Mouse (Mus musculus) cerebellum, adult 2 months (tissue): Measurements from ENCODE around the gene Cpped1. TPM values are rescaled to one million over a fixed set of nuclear protein-coding genes. Genes with fewer than 3 reads are reported as not detected.

Experiments
- DNase-seq, 2 experiments: peaks; one replicate each; pipeline ENCODE4 v3.0.0; 2021
- H3K27ac ChIP-seq: fragments of 200-500 bp; 2 replicates; pipeline ENCODE4 v1.5.1; 2012; ENCODE audit warnings: low read length, control low read depth, inconsistent platforms; ENCODE audit not compliant: insufficient read depth
- H3K27me3 ChIP-seq: fragments of 200-500 bp; 2 replicates; pipeline ENCODE4 v1.6.1; 2012; ENCODE audit warnings: inconsistent platforms, mild to moderate bottlenecking, low read length, moderate library complexity; ENCODE audit not compliant: control insufficient read depth, insufficient read depth
- H3K4me1 ChIP-seq: fragments of 200-500 bp; 2 replicates; pipeline ENCODE4 v1.6.1; 2011; ENCODE audit warnings: low read length; ENCODE audit not compliant: control insufficient read depth, insufficient read depth
- H3K4me3 ChIP-seq: fragments of 200-500 bp; replicated peaks from 2 replicates; pipeline ENCODE3; 2011; ENCODE audit warnings: mild to moderate bottlenecking, low read depth, low read length, control low read depth; ENCODE audit not compliant: insufficient read depth
- CTCF ChIP-seq: fragments of 200-500 bp; IDR thresholded peaks from 2 replicates; pipeline ENCODE4 v1.5.1; 2011; ENCODE audit warnings: low read depth, mild to moderate bottlenecking, control low read depth, low read length, moderate library complexity, borderline replicate concordance; ENCODE audit not compliant: insufficient read depth
- POLR2A ChIP-seq: fragments of 200-500 bp; IDR thresholded peaks from 2 replicates; pipeline ENCODE4 v1.6.1; 2011; ENCODE audit warnings: low read length, control low read depth, borderline replicate concordance; ENCODE audit not compliant: insufficient read depth
- WGBS: fragments of 180-500 bp; shearing (Covaris S2); methylation state at CpG from one replicate; pipeline ENCODE4 v1.1.7; 2018; 5-methylcytosine and 5-hydroxymethylcytosine counted together
- polyA plus RNA-seq: library from polyadenylated mRNA; depleted of rRNA; stranded (reverse); fragments of >200 nt; gene quantifications from 2 replicates; pipeline ENCODE4 v1.2.3, GENCODE M21; 2012

Gene Cpped1
- polyA plus RNA-seq, 1 experiment = 19.8 TPM

DNA sequence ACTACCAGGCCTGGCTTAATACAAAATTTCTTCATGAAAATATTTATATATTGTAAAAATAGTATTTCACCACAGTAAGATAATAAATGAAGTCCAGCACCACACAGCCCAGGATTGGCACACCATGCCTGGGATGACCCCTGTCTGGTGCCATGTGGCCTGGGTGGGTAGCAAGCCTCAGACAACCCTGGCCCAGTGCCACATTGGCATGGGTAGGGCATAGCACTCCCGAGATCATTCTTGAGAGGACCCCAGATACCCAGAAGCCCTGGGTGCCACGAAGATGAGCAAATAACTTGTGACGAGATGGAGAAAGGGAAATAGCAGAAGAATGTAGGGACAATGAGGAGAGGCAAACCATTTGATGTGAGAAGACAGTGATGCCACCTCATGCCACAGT is 36.0 kb downstream of the Cpped1 start:
- TF ChIP-seq POLR2A (no peak), CTCF (no peak)
- Histone ChIP-seq H3K4me3 (no peak overlapping the region), H3K27ac (no peak overlapping the region), H3K4me1 (peaks cover 4% of the 10 kb centered on the region; the same call in 1 of the 2 replicates), H3K27me3 (no peaks in the 10 kb centered on the region)
- 46% methylated on average over 3 of the region's 3 CpGs for WGBS
- no peak for DNase-seq

DNA sequence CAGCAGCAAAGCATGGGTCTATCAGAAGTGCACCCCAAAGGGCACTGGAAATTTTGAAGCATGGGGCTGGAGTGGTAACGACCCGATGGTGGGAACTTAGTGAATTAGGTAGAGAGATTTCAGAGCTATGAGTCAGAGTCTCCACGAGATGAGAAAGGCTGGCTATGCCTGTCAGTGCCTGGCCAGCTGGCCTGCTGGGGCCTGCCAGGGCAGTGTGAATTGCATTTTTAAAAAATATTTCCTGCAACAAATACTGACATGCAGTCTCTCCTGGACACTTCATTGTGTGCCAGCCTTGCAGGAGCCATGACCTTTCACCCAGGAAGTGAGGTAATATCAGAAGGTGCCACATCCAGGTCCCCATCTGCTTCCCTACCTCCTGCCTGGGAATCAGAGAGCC is 40.8 kb downstream of the Cpped1 start:
- peak; percentile 20 to 47 for DNase-seq
- TF ChIP-seq CTCF = no peak
- TF ChIP-seq POLR2A = no peak
- peak overlapping the region; percentile 19 for H3K27ac ChIP-seq
- H3K27me3 ChIP-seq = no peaks in the 10 kb centered on the region
- H3K4me1 ChIP-seq = peaks cover 6% of the 10 kb centered on the region; the same call in 1 of the 2 replicates
- WGBS = 11% methylated on average over 3 of the region's 3 CpGs
- no peak overlapping the region for H3K4me3 ChIP-seq

DNA sequence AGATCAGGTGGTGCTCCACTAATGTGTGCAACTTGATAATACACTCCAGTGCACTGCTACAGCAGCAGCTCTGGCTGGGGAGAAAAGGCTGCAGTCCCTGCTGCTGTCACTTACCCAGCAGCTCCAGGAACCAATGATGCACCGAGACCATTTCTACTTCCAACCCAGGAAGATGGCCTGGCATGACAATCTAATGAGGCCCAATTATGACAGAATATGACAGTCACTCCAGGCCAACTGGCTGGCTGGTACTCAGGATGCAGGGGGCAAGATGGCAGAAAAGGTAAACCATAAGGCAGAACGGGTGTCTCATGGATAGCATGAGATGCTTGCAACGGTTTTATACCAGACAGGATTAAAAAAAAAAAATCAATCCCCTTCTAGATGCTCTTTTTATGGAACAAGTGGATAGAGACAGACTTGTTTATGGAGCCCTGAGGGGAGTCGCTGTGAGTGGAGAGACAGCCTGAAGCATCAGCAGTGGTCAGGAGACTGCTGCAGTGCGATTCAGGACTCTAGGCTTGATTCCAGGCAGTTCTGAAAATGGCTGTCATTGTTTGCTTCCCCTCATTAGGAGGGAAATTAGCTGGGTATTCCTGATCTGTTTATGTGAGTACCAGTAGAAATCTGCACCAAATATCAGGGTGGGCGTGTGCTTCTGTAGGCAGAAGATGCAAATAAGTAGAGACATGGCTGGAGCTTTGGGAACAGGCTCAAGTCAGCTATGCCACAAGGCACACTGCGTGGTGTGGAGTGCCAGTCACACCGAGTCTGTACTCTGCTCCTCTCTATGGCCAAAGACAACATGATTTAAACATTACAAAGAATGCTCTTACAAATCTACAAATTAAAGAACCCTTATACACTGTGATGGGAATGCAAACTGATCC is 56.3 kb downstream of the Cpped1 start:
- peak in 1 of 2 experiments; percentile 13 for DNase-seq
- Histone ChIP-seq H3K4me3 (no peak overlapping the region), H3K4me1 (no peaks in the 10 kb centered on the region), H3K27me3 (no peaks in the 10 kb centered on the region), H3K27ac (no peak overlapping the region)
- 25% methylated on average over 8 of the region's 8 CpGs for WGBS
- TF ChIP-seq CTCF = no peak

DNA sequence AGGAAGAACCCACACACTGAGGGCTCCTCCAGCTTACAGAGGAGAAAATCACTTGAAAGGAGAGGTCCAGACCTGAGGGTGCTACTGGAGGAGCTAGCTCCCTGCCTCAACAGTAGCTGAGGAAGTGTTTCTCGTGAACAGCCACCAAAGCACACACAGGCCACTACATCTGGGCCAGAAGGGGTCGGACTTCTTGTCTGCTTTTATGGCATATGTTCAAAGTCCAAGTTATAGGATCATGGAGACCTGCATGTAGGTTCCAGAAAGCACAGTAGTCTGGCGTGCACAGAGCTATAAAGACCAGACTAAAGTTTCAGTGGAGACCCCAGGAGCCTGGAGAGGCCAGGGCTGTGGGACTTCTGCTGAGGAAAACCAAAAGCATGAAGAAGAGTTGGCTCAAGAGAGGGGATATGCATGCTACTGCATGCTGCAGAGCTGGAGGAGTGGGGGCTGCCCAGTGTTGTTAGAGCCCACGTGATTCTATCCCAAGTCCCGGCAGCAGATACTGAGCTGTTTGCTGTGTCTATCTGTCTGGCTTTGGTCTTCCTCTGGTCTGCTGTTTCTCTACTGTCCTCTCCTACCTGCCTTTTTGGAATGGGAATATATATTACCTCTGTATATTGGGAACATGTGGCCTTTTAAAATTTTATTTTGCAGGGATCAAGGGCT is 60.1 kb downstream of the Cpped1 start:
- Histone ChIP-seq H3K27me3 (no peaks in the 10 kb centered on the region), H3K4me1 (no peaks in the 10 kb centered on the region), H3K4me3 (no peak overlapping the region), H3K27ac (no peak overlapping the region)
- no peak for TF ChIP-seq CTCF
- 86% methylated on average over 5 of the region's 5 CpGs for WGBS
- no peak for DNase-seq

DNA sequence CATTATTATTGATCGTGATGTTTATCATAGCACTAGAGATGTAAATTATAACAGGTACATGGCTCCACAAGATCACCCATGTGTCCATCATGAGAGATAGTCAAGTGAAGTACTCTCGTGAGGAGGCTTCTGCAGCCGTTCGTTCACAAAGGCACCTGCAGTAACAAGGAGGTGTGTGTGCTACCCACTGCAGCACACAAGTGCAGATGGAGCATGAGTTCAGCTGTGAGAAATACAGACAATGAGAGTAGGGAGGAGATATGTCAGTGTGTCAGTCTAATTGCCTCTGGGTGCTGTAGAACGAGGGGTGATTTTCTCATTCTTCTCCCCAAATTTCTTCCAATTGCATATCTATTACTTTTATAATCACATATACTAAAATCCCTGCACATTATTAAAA is 63.9 kb downstream of the Cpped1 start:
- no peak for DNase-seq
- WGBS = 97% methylated on average over 5 of the region's 5 CpGs
- Histone ChIP-seq H3K4me3 (no peak overlapping the region), H3K27me3 (no peaks in the 10 kb centered on the region), H3K4me1 (no peaks in the 10 kb centered on the region), H3K27ac (no peak overlapping the region)
- TF ChIP-seq CTCF (no peak), POLR2A (no peak)

DNA sequence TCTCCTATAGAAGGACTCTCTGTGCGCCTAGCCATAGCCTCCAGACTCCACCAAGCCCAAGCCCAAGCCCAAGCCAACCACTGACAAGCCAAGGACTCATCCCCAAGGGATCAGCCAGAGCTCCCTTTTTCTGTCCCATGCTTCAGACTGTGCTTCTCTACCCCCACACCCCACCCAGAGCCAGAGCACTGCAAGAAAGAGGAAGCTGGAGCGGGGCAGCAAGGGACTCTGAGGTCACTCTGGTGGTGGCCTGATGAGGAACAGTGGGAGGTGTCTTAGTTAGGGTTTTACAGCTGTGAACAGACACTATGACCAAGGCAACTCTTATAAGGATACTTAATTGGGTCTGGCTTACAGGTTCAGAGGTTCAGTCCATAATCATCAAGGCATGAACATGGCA is 65.8 kb downstream of the Cpped1 start:
- Histone ChIP-seq H3K4me1 (no peaks in the 10 kb centered on the region), H3K4me3 (no peak overlapping the region), H3K27me3 (no peaks in the 10 kb centered on the region), H3K27ac (no peak overlapping the region)
- WGBS = 100% methylated on average over 2 of the region's 2 CpGs
- TF ChIP-seq POLR2A (no peak), CTCF (no peak)
- DNase-seq = no peak

DNA sequence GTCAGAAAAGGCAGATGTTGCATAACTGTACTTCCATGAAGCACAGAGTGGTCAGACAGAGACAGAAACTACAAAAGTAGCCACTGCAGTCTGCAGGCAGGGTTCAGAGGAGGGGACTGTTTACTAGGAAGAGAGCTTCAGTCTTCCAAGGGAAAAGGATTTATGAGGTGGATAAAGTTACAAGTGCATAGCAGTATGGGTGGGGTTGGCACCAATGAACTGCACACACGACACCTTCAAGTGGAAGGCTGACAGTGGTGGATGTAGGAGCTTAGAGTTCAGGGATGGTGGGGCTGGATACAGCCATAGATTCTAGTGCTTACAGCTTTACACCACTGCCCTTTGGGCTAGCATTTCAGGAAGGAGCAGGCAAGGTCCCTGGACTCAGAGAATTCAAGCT is 75.8 kb downstream of the Cpped1 start:
- WGBS = 88% methylated on average over 1 of the region's 1 CpGs
- no peak overlapping the region for H3K27ac ChIP-seq
- no peak for TF ChIP-seq POLR2A

DNA sequence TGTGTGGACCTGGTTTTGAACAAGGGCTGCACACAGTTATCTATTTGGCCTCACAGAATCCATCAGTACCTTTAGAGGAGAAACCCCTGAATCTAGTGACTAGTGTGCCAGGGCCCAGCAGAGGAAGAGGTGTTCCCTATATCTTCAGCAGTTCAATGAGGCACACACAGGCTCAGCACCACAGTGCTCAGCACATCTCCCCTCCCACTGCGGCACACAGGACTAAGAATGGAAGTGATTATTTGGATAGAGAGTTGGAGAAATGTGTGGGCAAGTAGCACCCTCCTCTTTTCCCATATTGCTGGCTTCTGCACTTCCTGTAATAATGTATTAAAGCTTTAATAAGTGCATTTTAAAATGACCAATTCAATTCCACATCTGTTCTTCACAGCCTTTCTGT is 80.4 kb downstream of the Cpped1 start:
- H3K4me1 ChIP-seq = no peaks in the 10 kb centered on the region
- TF ChIP-seq CTCF (no peak), POLR2A (no peak)
- H3K4me3 ChIP-seq = no peak overlapping the region
- no peak overlapping the region for H3K27ac ChIP-seq
- H3K27me3 ChIP-seq = no peaks in the 10 kb centered on the region
- WGBS = 93% methylated on average over 1 of the region's 1 CpGs
- DNase-seq = no peak

More for the DNA sequence above, 75.8 kb downstream of the Cpped1 start:
- DNase-seq = no peak
- Histone ChIP-seq H3K4me1 (no peaks in the 10 kb centered on the region), H3K4me3 (no peak overlapping the region), H3K27me3 (no peaks in the 10 kb centered on the region)

DNA sequence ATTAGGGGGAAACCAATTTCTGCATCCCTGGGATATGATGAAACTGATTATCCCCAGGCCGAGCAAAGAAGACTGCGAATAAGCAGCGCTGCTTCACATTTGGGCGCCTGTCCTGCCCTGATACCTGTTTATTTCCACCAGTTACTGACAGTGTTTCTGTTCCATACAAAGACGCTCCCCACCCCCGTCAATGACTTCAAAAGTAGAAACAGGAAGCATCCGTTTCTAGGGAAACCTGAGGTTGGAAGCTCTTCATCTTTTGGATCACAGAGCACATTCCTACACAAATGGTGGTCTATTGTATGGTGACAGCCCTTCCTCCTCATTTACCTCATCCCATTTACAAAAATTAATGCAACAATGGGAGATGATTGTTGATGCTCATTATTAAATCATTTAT is 84.4 kb downstream of the Cpped1 start:
- Histone ChIP-seq H3K4me1 (no peaks in the 10 kb centered on the region), H3K4me3 (no peak overlapping the region), H3K27me3 (no peaks in the 10 kb centered on the region), H3K27ac (no peak overlapping the region)
- DNase-seq = no peak
- WGBS = 77% methylated on average over 7 of the region's 7 CpGs
- TF ChIP-seq CTCF = no peak
- TF ChIP-seq POLR2A = no peak
